Mouse (Mus musculus): ENCODE data around the gene Eif3b. TPM values are rescaled to one million over a fixed set of nuclear protein-coding genes. Genes with fewer than 3 reads are reported as not detected.
"Not testable (repeated sequence)": the region's sequence is repeated elsewhere in the genome, so short reads cannot be mapped to it uniquely, and the experiment has no call there.

Eif3b gene
- total RNA-seq, 1 experiment from 2014 or later = 144 TPM

DNA sequence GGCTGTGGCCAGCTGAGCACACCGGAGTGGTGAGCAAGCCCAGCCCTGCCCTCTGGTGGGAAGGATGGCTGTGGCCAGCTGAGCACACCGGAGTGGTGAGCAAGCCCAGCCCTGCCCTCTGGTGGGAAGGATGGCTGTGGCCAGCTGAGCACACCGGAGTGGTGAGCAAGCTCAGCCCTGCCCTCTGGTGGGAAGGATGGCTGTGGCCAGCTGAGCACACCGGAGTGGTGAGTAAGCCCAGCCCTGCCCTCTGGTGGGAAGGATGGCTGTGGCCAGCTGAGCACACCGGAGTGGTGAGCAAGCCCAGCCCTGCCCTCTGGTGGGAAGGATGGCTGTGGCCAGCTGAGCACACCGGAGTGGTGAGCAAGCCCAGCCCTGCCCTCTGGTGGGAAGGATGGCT is 20.0 kb downstream of the Eif3b start:
- ATAC-seq (replicated peaks in 1 of 2; ENCODE audit: insufficient read depth in 1 of 2, low FRiP score in 2 of 2, low TSS enrichment in 1 of 2, low read depth in 1 of 2, poor library complexity in 2 of 2, severe bottlenecking in 2 of 2) = not testable (repeated sequence)

GRCm38 (mm10) chr5:140441406-140441805 is 22.3 kb downstream of the Eif3b start:
- ATAC-seq (replicated peaks in 1 of 2; ENCODE audit: insufficient read depth in 1 of 2, low FRiP score in 2 of 2, low TSS enrichment in 1 of 2, low read depth in 1 of 2, poor library complexity in 2 of 2, severe bottlenecking in 2 of 2) = no peak

DNA sequence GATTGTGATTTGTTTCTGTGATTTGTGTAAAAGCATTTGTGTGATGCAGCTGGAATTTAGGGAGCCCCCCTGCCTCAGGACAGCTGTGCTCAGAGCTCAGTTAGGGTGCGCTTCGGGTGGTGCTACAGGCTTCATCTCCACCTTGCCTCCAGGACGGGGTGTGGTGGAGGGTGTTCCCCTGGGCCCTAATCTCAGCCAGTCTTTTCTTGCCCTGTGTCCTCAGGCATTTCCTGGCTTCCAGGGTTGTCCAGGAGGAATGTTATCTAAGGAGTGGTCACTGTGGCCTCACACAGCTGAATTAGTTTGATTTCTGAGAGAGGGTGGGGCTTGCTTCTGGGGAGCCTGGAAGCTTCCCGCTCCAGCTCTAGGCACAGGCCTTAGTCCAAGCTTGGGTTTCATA is 24.9 kb downstream of the Eif3b start:
- no peak for ATAC-seq (replicated peaks in 1 of 2; ENCODE audit: insufficient read depth in 1 of 2, low FRiP score in 2 of 2, low TSS enrichment in 1 of 2, low read depth in 1 of 2, poor library complexity in 2 of 2, severe bottlenecking in 2 of 2)

GRCm38 (mm10) chr5:140445345-140445744 is 26.2 kb downstream of the Eif3b start, which contains the start of gene Gm4869:
TSS of gene Gm4869 (plus strand) at chr5:140445645.
- no peak for ATAC-seq (replicated peaks in 1 of 2; ENCODE audit: insufficient read depth in 1 of 2, low FRiP score in 2 of 2, low TSS enrichment in 1 of 2, low read depth in 1 of 2, poor library complexity in 2 of 2, severe bottlenecking in 2 of 2)

- ATAC-seq (replicated peaks in 1 of 2; ENCODE audit: insufficient read depth in 1 of 2, low FRiP score in 2 of 2, low TSS enrichment in 1 of 2, low read depth in 1 of 2, poor library complexity in 2 of 2, severe bottlenecking in 2 of 2) = no peak
Observed at GRCm38 (mm10) chr5:140446054-140446453, 26.9 kb downstream of the Eif3b start.

DNA sequence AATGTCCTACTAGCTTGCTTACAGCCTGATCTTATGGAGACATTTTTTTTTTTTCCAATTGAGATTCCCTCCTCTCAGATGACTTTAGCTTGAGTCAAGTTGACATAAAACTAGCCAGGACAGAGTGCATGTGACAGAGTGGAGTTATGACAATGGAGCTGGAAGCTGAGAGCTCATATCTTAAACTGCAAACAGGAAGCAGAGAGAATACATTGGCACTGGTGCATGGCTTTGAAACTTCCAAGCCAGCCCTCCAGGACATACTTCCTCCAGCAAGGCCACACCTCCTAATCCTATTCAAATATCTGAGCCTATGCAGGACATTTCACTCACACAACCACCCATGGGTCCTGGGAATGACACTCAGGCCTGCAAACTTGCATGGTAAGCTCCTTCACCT is 35.4 kb downstream of the Eif3b start:
- ATAC-seq (replicated peaks in 1 of 2; ENCODE audit: insufficient read depth in 1 of 2, low FRiP score in 2 of 2, low TSS enrichment in 1 of 2, low read depth in 1 of 2, poor library complexity in 2 of 2, severe bottlenecking in 2 of 2) = no peak

DNA sequence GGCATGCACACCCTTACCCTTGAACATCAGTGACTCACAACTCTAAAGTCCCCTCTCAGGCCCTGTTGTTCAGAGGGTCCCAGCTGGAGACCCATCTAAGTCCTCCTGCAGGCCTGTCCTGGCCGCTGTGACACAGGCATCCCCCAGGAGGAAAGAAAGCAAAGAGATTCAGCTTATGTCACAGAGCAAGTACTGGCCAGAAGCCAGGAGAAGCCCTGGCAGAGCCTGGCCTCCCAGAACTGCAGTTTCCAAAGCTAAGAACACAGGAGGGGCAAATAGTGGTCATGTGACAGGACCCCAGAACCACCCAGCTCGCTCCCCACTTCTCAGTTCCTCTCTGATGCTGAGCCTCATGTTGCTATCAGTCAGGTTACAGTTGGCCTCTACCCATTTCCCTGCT is 36.3 kb downstream of the Eif3b start:
- ATAC-seq (replicated peaks in 1 of 2; ENCODE audit: insufficient read depth in 1 of 2, low FRiP score in 2 of 2, low TSS enrichment in 1 of 2, low read depth in 1 of 2, poor library complexity in 2 of 2, severe bottlenecking in 2 of 2) = no peak

DNA sequence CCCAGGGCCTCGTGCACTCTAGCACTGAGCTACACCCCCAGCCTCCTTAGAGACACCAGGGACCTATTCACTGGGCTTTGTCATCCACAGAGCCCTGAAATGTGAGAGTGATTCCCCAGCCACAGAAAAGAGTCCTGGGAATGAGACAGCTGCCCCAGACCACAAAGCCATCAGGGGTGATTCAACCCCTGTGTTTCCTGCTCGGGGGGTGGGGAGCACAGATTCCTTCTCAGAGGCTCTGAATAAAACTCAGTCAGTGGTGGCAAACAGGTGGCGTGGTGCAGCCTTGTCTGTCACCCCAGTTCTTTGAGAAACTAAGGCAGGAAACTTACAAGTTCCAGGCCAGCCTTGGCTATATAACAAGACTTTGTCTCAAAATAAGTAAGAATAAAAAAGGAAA is 42.3 kb downstream of the Eif3b start:
- no peak for ATAC-seq (replicated peaks in 1 of 2; ENCODE audit: insufficient read depth in 1 of 2, low FRiP score in 2 of 2, low TSS enrichment in 1 of 2, low read depth in 1 of 2, poor library complexity in 2 of 2, severe bottlenecking in 2 of 2)

- ATAC-seq (replicated peaks in 1 of 2; ENCODE audit: insufficient read depth in 1 of 2, low FRiP score in 2 of 2, low TSS enrichment in 1 of 2, low read depth in 1 of 2, poor library complexity in 2 of 2, severe bottlenecking in 2 of 2) = not testable (repeated sequence)
Observed at GRCm38 (mm10) chr5:140463151-140463550, 44.0 kb downstream of the Eif3b start.

DNA sequence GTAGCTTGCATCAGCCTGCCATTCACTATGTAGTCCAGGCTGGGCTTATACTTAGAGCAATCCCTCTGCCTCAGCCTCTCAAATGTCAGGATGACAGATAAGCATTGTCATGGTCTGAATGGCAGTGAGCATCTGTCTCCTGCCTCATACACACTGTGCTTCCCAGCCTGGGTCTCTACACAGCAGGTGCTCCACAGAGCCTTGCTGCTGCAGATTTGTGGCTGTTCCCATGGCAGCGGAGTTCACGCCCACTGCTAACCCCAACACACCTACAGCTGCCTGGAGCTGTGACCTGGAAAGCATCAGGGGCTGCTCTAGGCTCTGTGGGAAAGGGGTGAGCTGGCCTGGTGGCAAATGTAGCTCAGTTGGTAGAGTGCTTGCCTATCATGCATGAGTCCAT is 45.8 kb downstream of the Eif3b start:
- no peak for ATAC-seq (replicated peaks in 1 of 2; ENCODE audit: insufficient read depth in 1 of 2, low FRiP score in 2 of 2, low TSS enrichment in 1 of 2, low read depth in 1 of 2, poor library complexity in 2 of 2, severe bottlenecking in 2 of 2)

- peak in 1 of 2 experiments; percentile 48; a peak in 1 of 4 replicates for ATAC-seq (replicated peaks in 1 of 2; ENCODE audit: insufficient read depth in 1 of 2, low FRiP score in 2 of 2, low TSS enrichment in 1 of 2, low read depth in 1 of 2, poor library complexity in 2 of 2, severe bottlenecking in 2 of 2)
Observed at GRCm38 (mm10) chr5:140472336-140472735, 53.2 kb downstream of the Eif3b start.

DNA sequence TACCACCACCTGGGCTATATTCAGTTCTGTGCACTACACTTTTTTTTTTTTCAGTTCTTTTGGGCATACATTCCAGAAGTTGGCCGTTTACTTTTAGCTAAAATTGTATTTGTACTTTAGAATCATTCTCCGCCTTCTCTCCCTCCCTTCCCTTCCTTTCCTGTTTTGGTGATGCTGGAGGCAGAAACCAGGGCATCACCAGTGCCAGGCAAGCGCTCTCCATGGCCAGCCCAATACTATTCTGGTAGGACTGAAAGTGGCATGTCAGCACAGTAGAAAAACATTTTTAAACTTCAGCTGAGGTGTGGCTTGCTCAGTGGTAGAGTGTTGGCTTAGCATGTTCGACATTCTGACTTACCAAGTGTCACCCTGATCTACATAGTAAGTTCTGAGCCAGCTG is 62.3 kb downstream of the Eif3b start:
- ATAC-seq (replicated peaks in 1 of 2; ENCODE audit: insufficient read depth in 1 of 2, low FRiP score in 2 of 2, low TSS enrichment in 1 of 2, low read depth in 1 of 2, poor library complexity in 2 of 2, severe bottlenecking in 2 of 2) = no peak

DNA sequence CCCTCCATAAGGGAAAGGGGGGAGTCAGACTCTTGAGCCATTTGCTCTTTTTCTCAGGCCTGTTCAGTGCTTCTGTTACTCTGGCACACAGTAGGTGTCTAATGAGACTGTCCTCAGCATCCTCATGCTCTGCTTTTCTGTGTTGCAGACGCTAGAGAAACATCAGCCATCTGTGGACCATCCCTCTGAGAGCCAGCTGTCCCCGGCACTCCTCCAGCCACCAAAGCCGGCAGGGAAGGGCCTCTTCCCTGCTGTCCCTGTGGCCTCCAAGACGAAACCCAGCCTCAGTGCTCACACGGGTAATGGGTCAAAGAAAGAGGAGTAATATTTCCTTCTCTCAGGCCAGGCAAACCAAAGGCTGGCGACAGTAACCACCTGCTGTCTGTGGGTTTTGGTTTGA is 72.0 kb downstream of the Eif3b start:
- ATAC-seq (replicated peaks in 1 of 2; ENCODE audit: insufficient read depth in 1 of 2, low FRiP score in 2 of 2, low TSS enrichment in 1 of 2, low read depth in 1 of 2, poor library complexity in 2 of 2, severe bottlenecking in 2 of 2) = no peak

DNA sequence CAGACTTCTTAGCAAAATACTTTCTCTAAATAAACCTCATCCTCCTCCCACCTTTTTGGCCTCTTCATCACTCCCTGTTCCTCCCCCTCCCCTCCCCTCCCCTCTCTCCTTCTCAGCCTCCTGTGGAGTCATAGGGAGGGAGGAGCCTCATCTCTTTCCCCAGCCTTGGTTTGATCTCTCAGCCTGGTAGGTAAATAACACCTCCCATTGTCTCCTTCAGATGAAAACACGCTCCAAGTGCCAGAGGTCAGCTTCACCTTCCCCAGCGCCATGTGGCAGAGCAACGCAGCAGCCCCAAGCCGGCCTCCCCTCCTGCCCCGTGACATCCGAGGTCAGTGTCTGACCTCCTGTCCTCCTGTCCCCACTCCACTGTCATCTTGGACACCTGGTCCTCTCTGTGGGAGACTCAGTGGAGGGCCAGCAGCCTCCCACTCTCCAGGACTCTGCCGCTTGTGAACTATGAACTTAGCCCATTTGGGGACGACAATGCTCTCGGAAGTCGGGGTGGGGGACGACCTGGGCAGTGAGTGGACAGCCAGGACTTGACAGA is 73.6 kb downstream of the Eif3b start:
- no peak for ATAC-seq (replicated peaks in 1 of 2; ENCODE audit: insufficient read depth in 1 of 2, low FRiP score in 2 of 2, low TSS enrichment in 1 of 2, low read depth in 1 of 2, poor library complexity in 2 of 2, severe bottlenecking in 2 of 2)

Other genes starting within 250 kb of the Eif3b start
- gene Mad1l1, start 97.8 kb upstream of the Eif3b start, total RNA-seq (2017) = 59.8 and 70.7 TPM in 2 replicates
- gene Nudt1, start 97.7 kb upstream of the Eif3b start, total RNA-seq (2017) = 44.8 and 50.6 TPM in 2 replicates
- 5.3 and 8.9 TPM in 2 replicates for gene Mrm2, start 87.4 kb upstream of the Eif3b start, total RNA-seq (2017)
- 3.4 and 5.4 TPM in 2 replicates for gene Snx8, start 30.1 kb upstream of the Eif3b start, total RNA-seq (2017)
- gene Gm4869, start 26.3 kb downstream of the Eif3b start, total RNA-seq (2017) = not detected in 2 replicates
- gene Chst12, start 86.2 kb downstream of the Eif3b start, total RNA-seq (2017) = 21.4 and 26.2 TPM in 2 replicates
- gene Grifin, start 145.7 kb downstream of the Eif3b start, total RNA-seq (2017) = not detected in 2 replicates
- gene Lfng, start 188.0 kb downstream of the Eif3b start, total RNA-seq (2017) = 33.6 and 67.3 TPM in 2 replicates
- 11.3 and 16.8 TPM in 2 replicates for gene Ttyh3, start 229.7 kb downstream of the Eif3b start, total RNA-seq (2017)

Data from hematopoietic stem cell, adult 5-6 weeks (primary cell).